Comparison of ENCODE assay signal across 8 mouse cellular contexts in genomic region chr4:137443625-137444024, GRCm38 (mm10). TPM values are rescaled to one million over a fixed set of nuclear protein-coding genes. Genes with fewer than 3 reads are reported as not detected.
A peak's percentile ranks its signal among the peaks of the same experiment; 100 is the strongest.
DNase-seq lines count a peak whose midpoint lies in the region; ATAC-seq lines count a peak whose summit lies in the region.
"Had no signal": no experiment of that assay in that cellular context is flagged by ENCODE, and none has a peak within 500 bp of the region (broad histone marks: within the 10 kb centered on the region; RNA-seq: fewer than 3 reads in every experiment).

No protein-coding gene starts in this region.

- no peaks in the 10 kb centered on the region for H3K36me3 ChIP-seq in embryonic facial prominence, embryonic 11.5 days (replicated peaks; ENCODE audit: control insufficient read depth, insufficient read depth, low read depth, low read length)

- no peak overlapping the region for H3K4me3 ChIP-seq in embryonic facial prominence, embryonic 11.5 days (ENCODE audit: low read depth, low read length)

- H3K9ac ChIP-seq in embryonic facial prominence, embryonic 11.5 days (replicated peaks; ENCODE audit: low read length), result no peak overlapping the region

- H3K4me1 ChIP-seq in embryonic facial prominence, embryonic 11.5 days (ENCODE audit: control insufficient read depth, insufficient read depth, low read length), result no peaks in the 10 kb centered on the region

- 18% methylated on average over 5 of the region's 5 CpGs for WGBS in embryonic facial prominence, embryonic 11.5 days

- ATAC-seq in embryonic facial prominence, embryonic 11.5 days (replicated peaks; ENCODE audit: insufficient number of reproducible peaks, low FRiP score, low TSS enrichment, low read depth), result no peak

- no peak overlapping the region for H3K4me2 ChIP-seq in embryonic facial prominence, embryonic 11.5 days (ENCODE audit: low read depth, low read length)

- no peak overlapping the region for H3K27ac ChIP-seq in embryonic facial prominence, embryonic 11.5 days (replicated peaks; ENCODE audit: low read depth, low read length)

- no peaks in the 10 kb centered on the region for H3K27me3 ChIP-seq in embryonic facial prominence, embryonic 11.5 days (ENCODE audit: control insufficient read depth, insufficient read depth, low read length)

- no peaks in the 10 kb centered on the region for H3K9me3 ChIP-seq in embryonic facial prominence, embryonic 11.5 days (replicated peaks; ENCODE audit: control insufficient read depth, low read length)

- peak; percentile 75 for DNase-seq in MN1 (ENCODE audit: low spot score)
- DNase-seq in adrenal gland, postnatal 4 days (ENCODE audit: low spot score in 2 of 2), result peak; percentile 46 to 58
- DNase-seq in embryonic facial prominence, embryonic 11.5 days (ENCODE audit: low spot score), result peak; percentile 83
- DNase-seq in heart, postnatal 4 days, result peak; percentile 88
- peak; percentile 70 to 73 for DNase-seq in layer of hippocampus, postnatal 14 days (ENCODE audit: low spot score in 2 of 2)
- DNase-seq in lung, postnatal 36 days, result peak; percentile 82
- peak; percentile 91 for DNase-seq in right cerebral cortex, postnatal 4 days

RNA-seq across cellular contexts. Expression of gene 1700013G24Rik, which starts 9.5 kb away (rescaled TPM):
- total RNA-seq in adrenal gland, postnatal 4 days (2021), result not detected
- not detected in 2 replicates for polyA plus RNA-seq in embryonic facial prominence, embryonic 11.5 days (2014; fragmentation: Nextera tagmentation; extraction: Ambion mirVana)
- total RNA-seq in heart, postnatal 4 days (2021), result not detected
- not detected for total RNA-seq in layer of hippocampus, postnatal 14 days (2021)
- polyA plus RNA-seq: lung, embryonic 16.5 days had no signal

RNA-seq across cellular contexts. Expression of gene Cela3b, which starts 13.3 kb away (rescaled TPM):
- 100 to 1,000 TPM in 1 of 2 experiments, not detected in 1; 918 TPM for total RNA-seq in adrenal gland, postnatal 4 days (2021)
- not detected in 2 replicates for polyA plus RNA-seq in embryonic facial prominence, embryonic 11.5 days (2014; fragmentation: Nextera tagmentation; extraction: Ambion mirVana)
- total RNA-seq in heart, postnatal 4 days (2021), result not detected
- total RNA-seq in layer of hippocampus, postnatal 14 days (2021), result not detected
- polyA plus RNA-seq: lung, embryonic 16.5 days had no signal

RNA-seq across cellular contexts. Expression of gene Hspg2, which starts 24.9 kb away (rescaled TPM):
- total RNA-seq in adrenal gland, postnatal 4 days (2021), result 100 to 1,000 TPM; 170 to 191 TPM
- polyA plus RNA-seq in embryonic facial prominence, embryonic 11.5 days (2014; fragmentation: Nextera tagmentation; extraction: Ambion mirVana), result 14.4 and 17.6 TPM in 2 replicates
- total RNA-seq in heart, postnatal 4 days (2021), result 100 to 1,000 TPM; 467 to 506 TPM
- 10 to 100 TPM; 11.5 to 17.9 TPM for total RNA-seq in layer of hippocampus, postnatal 14 days (2021)

RNA-seq across cellular contexts. Expression of gene Cela3a, which starts 34.0 kb away (rescaled TPM):
- 1 to 10 TPM in 1 of 2 experiments, not detected in 1; 8.3 TPM for total RNA-seq in adrenal gland, postnatal 4 days (2021)
- not detected in 2 replicates for polyA plus RNA-seq in embryonic facial prominence, embryonic 11.5 days (2014; fragmentation: Nextera tagmentation; extraction: Ambion mirVana)
- total RNA-seq in heart, postnatal 4 days (2021), result not detected
- not detected for total RNA-seq in layer of hippocampus, postnatal 14 days (2021)
- polyA plus RNA-seq: lung, embryonic 16.5 days had no signal

Comparison
In these comparisons a context has a peak if more than half of its experiments do, and no peak if none do; other contexts are left out.
1. RNA of gene Hspg2, which starts 24.9 kb away (total RNA-seq): 467 to 506 TPM in heart, postnatal 4 days and 170 to 191 TPM in adrenal gland, postnatal 4 days; 11.5 to 17.9 TPM in layer of hippocampus, postnatal 14 days; every median in the first group is over 4 times any median in the second.
2. Peak in every context shown above with its lines, with median percentiles within 50 percentile points of each other: DNase-seq.